Mouse (Mus musculus): ENCODE measurements at regions not wholly inside any gene's neighbourhood (a gene's known extent, or its start where the extent isn't known, plus 50 kb on each side); places are given as distances from the start of the nearest gene placed in this dataset.

GRCm38 (mm10) chr12:68889141-68889540 lies 269.8 kb downstream of the Rps29 start:
- ATAC-seq (ENCODE audit: insufficient number of reproducible peaks, low FRiP score, low TSS enrichment): no peak

GRCm38 (mm10) chr12:68882503-68882902 lies 276.5 kb downstream of the Rps29 start:
- no peak for ATAC-seq (ENCODE audit: insufficient number of reproducible peaks, low FRiP score, low TSS enrichment)

- ATAC-seq (ENCODE audit: insufficient number of reproducible peaks, low FRiP score, low TSS enrichment): no peak
Observed at GRCm38 (mm10) chr12:68879425-68879824, 279.6 kb downstream of the Rps29 start.

GRCm38 (mm10) chr12:68871259-68871658 lies 287.7 kb downstream of the Rps29 start:
- ATAC-seq (ENCODE audit: insufficient number of reproducible peaks, low FRiP score, low TSS enrichment): no peak

GRCm38 (mm10) chr12:68862991-68863356 lies 296.0 kb downstream of the Rps29 start:
- ATAC-seq (ENCODE audit: insufficient number of reproducible peaks, low FRiP score, low TSS enrichment): no peak

- ATAC-seq (ENCODE audit: insufficient number of reproducible peaks, low FRiP score, low TSS enrichment): peak; percentile 56; the same call in 1 of the 2 replicates
Observed at GRCm38 (mm10) chr12:68862313-68862990, 296.5 kb downstream of the Rps29 start.

- ATAC-seq (ENCODE audit: insufficient number of reproducible peaks, low FRiP score, low TSS enrichment): no peak
Observed at GRCm38 (mm10) chr12:68860332-68860731, 298.7 kb downstream of the Rps29 start.

GRCm38 (mm10) chr12:68849616-68850140 lies 309.3 kb downstream of the Rps29 start:
- ATAC-seq (ENCODE audit: insufficient number of reproducible peaks, low FRiP score, low TSS enrichment): no peak

GRCm38 (mm10) chr12:68840815-68841214 lies 318.2 kb downstream of the Rps29 start:
- no peak for ATAC-seq (ENCODE audit: insufficient number of reproducible peaks, low FRiP score, low TSS enrichment)

- no peak for ATAC-seq (ENCODE audit: insufficient number of reproducible peaks, low FRiP score, low TSS enrichment)
Observed at GRCm38 (mm10) chr12:68840156-68840555, 318.8 kb downstream of the Rps29 start.

GRCm38 (mm10) chr12:68836023-68836422 lies 323.0 kb downstream of the Rps29 start:
- no peak for ATAC-seq (ENCODE audit: insufficient number of reproducible peaks, low FRiP score, low TSS enrichment)

- no peak for ATAC-seq (ENCODE audit: insufficient number of reproducible peaks, low FRiP score, low TSS enrichment)
Observed at GRCm38 (mm10) chr12:68833914-68834313, 325.1 kb downstream of the Rps29 start.

- ATAC-seq (ENCODE audit: insufficient number of reproducible peaks, low FRiP score, low TSS enrichment): no peak
Observed at GRCm38 (mm10) chr12:68829404-68829803, 329.6 kb downstream of the Rps29 start.

- ATAC-seq (ENCODE audit: insufficient number of reproducible peaks, low FRiP score, low TSS enrichment): no peak
Observed at GRCm38 (mm10) chr12:68827549-68828249, 331.3 kb downstream of the Rps29 start.

GRCm38 (mm10) chr12:68794396-68794795 lies 364.6 kb downstream of the Rps29 start:
- no peak for ATAC-seq (ENCODE audit: insufficient number of reproducible peaks, low FRiP score, low TSS enrichment)

GRCm38 (mm10) chr12:68783636-68784035 lies 375.4 kb downstream of the Rps29 start:
- ATAC-seq (ENCODE audit: insufficient number of reproducible peaks, low FRiP score, low TSS enrichment): no peak

GRCm38 (mm10) chr12:68775503-68775902 lies 383.5 kb downstream of the Rps29 start:
- ATAC-seq (ENCODE audit: insufficient number of reproducible peaks, low FRiP score, low TSS enrichment): no peak

GRCm38 (mm10) chr12:68774800-68775199 lies 384.2 kb downstream of the Rps29 start:
- peak; percentile 66; the same call in 1 of the 2 replicates for ATAC-seq (ENCODE audit: insufficient number of reproducible peaks, low FRiP score, low TSS enrichment)

GRCm38 (mm10) chr12:68758263-68759020 lies 400.5 kb downstream of the Rps29 start:
- ATAC-seq (ENCODE audit: insufficient number of reproducible peaks, low FRiP score, low TSS enrichment): no peak

GRCm38 (mm10) chr12:68728882-68729281 lies 430.1 kb downstream of the Rps29 start:
- ATAC-seq (ENCODE audit: insufficient number of reproducible peaks, low FRiP score, low TSS enrichment): no peak

GRCm38 (mm10) chr12:68718946-68719345 lies 440.0 kb downstream of the Rps29 start:
- ATAC-seq (ENCODE audit: insufficient number of reproducible peaks, low FRiP score, low TSS enrichment): no peak

All from cerebellum, adult (tissue).